Mouse (Mus musculus) heart, embryonic 14.5 days (tissue): ENCODE data around the gene Gm3409. TPM values are rescaled to one million over a fixed set of nuclear protein-coding genes. Genes with fewer than 3 reads are reported as not detected.
A peak's percentile ranks its signal among the peaks of the same experiment; 100 is the strongest.
"Not testable (repeated sequence)": the region's sequence is repeated elsewhere in the genome, so short reads cannot be mapped to it uniquely, and the experiment has no call there.

Experiments used
- ATAC-seq: fragments of 200-750 bp; cut with Nextera tagmentation; 2 replicates; pipeline ENCODE4 v1.8.0; 2017; ENCODE audit warnings: low read depth, moderate TSS enrichment; ENCODE audit not compliant: insufficient number of reproducible peaks, insufficient read depth, low FRiP score
- H3K27ac ChIP-seq, 2 experiments: fragments of 200-500 bp in 1 of 2; fragments of 300-500 bp in 1 of 2; sonication (generic) in 1 of 2; replicated peaks in 1 of 2; 2 replicates each; pipeline ENCODE4 v1.5.1; 2012 to 2014; ENCODE audit warnings: low read depth in 2 of 2, low read length in 2 of 2, control low read depth in 1 of 2, mild to moderate bottlenecking in 1 of 2, mixed read lengths in 1 of 2; ENCODE audit not compliant: control insufficient read depth in 1 of 2, insufficient read depth in 1 of 2
- H3K27me3 ChIP-seq: fragments of 300-500 bp; sonication (generic); 2 replicates; pipeline ENCODE4 v1.6.1; 2014; ENCODE audit warnings: mild to moderate bottlenecking, low read length, control low read depth; ENCODE audit not compliant: control insufficient read depth, insufficient read depth
- H3K36me3 ChIP-seq: fragments of 300-500 bp; sonication (generic); 2 replicates; pipeline ENCODE4 v1.6.1; 2014; ENCODE audit warnings: mild to moderate bottlenecking, control low read depth, low read length, mixed read lengths; ENCODE audit not compliant: control insufficient read depth, insufficient read depth
- H3K4me1 ChIP-seq, 2 experiments: fragments of 200-500 bp in 1 of 2; fragments of 300-500 bp in 1 of 2; sonication (generic) in 1 of 2; 2 replicates each; pipeline ENCODE4 v1.6.1; 2012 to 2014; ENCODE audit warnings: low read length in 2 of 2, control low read depth in 1 of 2, mixed read lengths in 1 of 2; ENCODE audit not compliant: control insufficient read depth in 2 of 2, insufficient read depth in 2 of 2
- H3K4me2 ChIP-seq: fragments of 300-500 bp; sonication (generic); 2 replicates; pipeline ENCODE4 v1.6.1; 2014; ENCODE audit warnings: mild to moderate bottlenecking, low read length
- H3K4me3 ChIP-seq, 2 experiments: fragments of 200-500 bp in 1 of 2; fragments of 300-500 bp in 1 of 2; sonication (generic) in 1 of 2; 2 replicates each; pipeline ENCODE4 v1.5.1; 2012 to 2014; ENCODE audit warnings: low read length in 2 of 2, mild to moderate bottlenecking in 2 of 2, control low read depth in 1 of 2, low read depth in 1 of 2, moderate library complexity in 1 of 2; ENCODE audit not compliant: control insufficient read depth in 1 of 2, insufficient read depth in 1 of 2
- H3K9ac ChIP-seq: fragments of 300-500 bp; sonication (generic); 2 replicates; pipeline ENCODE4 v1.6.1; 2014; ENCODE audit warnings: mild to moderate bottlenecking, low read length
- H3K9me3 ChIP-seq: fragments of 300-500 bp; sonication (generic); 2 replicates; pipeline ENCODE4 v1.6.1; 2016; ENCODE audit warnings: low read length, control low read depth; ENCODE audit not compliant: control insufficient read depth
- WGBS: fragments of 180-500 bp; shearing (Covaris S2); extraction: QIAGEN DNeasy Blood & Tissue Kit; methylation state at CpG from one replicate; pipeline ENCODE4 v1.1.7; 2014; 5-methylcytosine and 5-hydroxymethylcytosine counted together
- polyA plus RNA-seq: library from polyadenylated mRNA; unstranded; fragments of >200 nt; fragmentation: Nextera tagmentation; extraction: Ambion mirVana; gene quantifications from 2 replicates; pipeline ENCODE4 v1.2.1, GENCODE M21; 2014

Gene Gm3409
- polyA plus RNA-seq, 1 experiment from 2014 or later = not detected

- no peak overlapping the region for H3K4me3 ChIP-seq
- no peak overlapping the region for H3K9ac ChIP-seq
- peaks cover 2% of the 10 kb centered on the region; the same call in 1 of the 2 replicates for H3K9me3 ChIP-seq
- no peaks in the 10 kb centered on the region for H3K27me3 ChIP-seq
- WGBS = 48% methylated on average over 4 of the region's 4 CpGs
- H3K27ac ChIP-seq = no peak overlapping the region
- no peaks in the 10 kb centered on the region for H3K36me3 ChIP-seq
- ATAC-seq = no peak
- H3K4me1 ChIP-seq = no peaks in the 10 kb centered on the region
- H3K4me2 ChIP-seq = no peak overlapping the region
Observed at GRCm38 (mm10) chr5:146567054-146567453, 29.6 kb downstream of the Gm3409 start.

GRCm38 (mm10) chr5:146570179-146570578 lies 32.7 kb downstream of the Gm3409 start:
- ATAC-seq, H3K27me3 ChIP-seq, H3K4me3 ChIP-seq, H3K4me1 ChIP-seq, H3K9me3 ChIP-seq, H3K36me3 ChIP-seq, H3K4me2 ChIP-seq, H3K9ac ChIP-seq, H3K27ac ChIP-seq: not testable (repeated sequence)
- WGBS = 85% methylated on average over 6 of the region's 6 CpGs

- 58% methylated on average over 6 of the region's 6 CpGs for whole genome bisulfite sequencing
- not testable (repeated sequence) for H3K27ac ChIP-seq, H3K27me3 ChIP-seq, H3K4me1 ChIP-seq, H3K4me2 ChIP-seq, H3K9me3 ChIP-seq, H3K4me3 ChIP-seq, H3K36me3 ChIP-seq, H3K9ac ChIP-seq, ATAC-seq
Observed at GRCm38 (mm10) chr5:146571830-146572734, 34.6 kb downstream of the Gm3409 start.

- H3K4me1 ChIP-seq, H3K9ac ChIP-seq, H3K27me3 ChIP-seq, H3K4me2 ChIP-seq, ATAC-seq, H3K36me3 ChIP-seq, H3K9me3 ChIP-seq, H3K4me3 ChIP-seq, H3K27ac ChIP-seq: not testable (repeated sequence)
- 80% methylated on average over 4 of the region's 4 CpGs for WGBS
Observed at GRCm38 (mm10) chr5:146572735-146573042, 35.2 kb downstream of the Gm3409 start.

- ATAC-seq = no peak
- Histone ChIP-seq H3K4me2 (no peak overlapping the region), H3K27me3 (peaks cover 3% of the 10 kb centered on the region; the same call in 1 of the 2 replicates), H3K9ac (no peak overlapping the region), H3K36me3 (no peaks in the 10 kb centered on the region), H3K9me3 (no peaks in the 10 kb centered on the region), H3K4me3 (no peak overlapping the region), H3K4me1 (no peaks in the 10 kb centered on the region), H3K27ac (no peak overlapping the region)
- 86% methylated on average over 3 of the region's 3 CpGs for WGBS
Observed at GRCm38 (mm10) chr5:146576668-146577067, 39.2 kb downstream of the Gm3409 start.

- peaks cover 54% of the 10 kb centered on the region for H3K27me3 ChIP-seq
- peak overlapping the region in 1 of 2 experiments; percentile 46; a peak in 2 of 4 replicates for H3K4me3 ChIP-seq
- ATAC-seq = no peak
Observed at GRCm38 (mm10) chr5:146584156-146584477, 46.7 kb downstream of the Gm3409 start.

GRCm38 (mm10) chr5:146584478-146585306 lies 47.2 kb downstream of the Gm3409 start, which contains the start of gene Gpr12:
Gpr12 (minus strand) TSS chr5:146585239.
- Histone ChIP-seq H3K9ac (0 out of 2 replicates have a peak within 1 kb of the TSS, but pooled peaks have one; percentile 16), H3K27ac (no peak within 1 kb of the TSS), H3K4me1 (peaks cover 0 to 3% of the 10 kb centered on the region in 2 experiments; a peak in 1 of 4 replicates), H3K27me3 (peaks cover 54% of the 10 kb centered on the region), H3K4me2 (peak within 1 kb of the TSS; percentile 86), H3K4me3 (peak within 1 kb of the TSS; percentile 34 to 46), H3K9me3 (no peaks in the 10 kb centered on the region), H3K36me3 (no peaks in the 10 kb centered on the region)
- no peak for ATAC-seq
- WGBS = under 1% methylated on average over 63 of the region's 64 CpGs

More at GRCm38 (mm10) chr5:146584156-146584477, 46.7 kb downstream of the Gm3409 start:
- Histone ChIP-seq H3K4me1 (peaks cover 0 to 3% of the 10 kb centered on the region in 2 experiments; a peak in 1 of 4 replicates), H3K9me3 (no peaks in the 10 kb centered on the region), H3K4me2 (peak overlapping the region; percentile 86), H3K36me3 (no peaks in the 10 kb centered on the region), H3K27ac (no peak overlapping the region), H3K9ac (no peak overlapping the region)
- 14% methylated on average over 10 of the region's 10 CpGs for WGBS
